Mouse (Mus musculus): ENCODE measurements at regions not wholly inside any gene's neighbourhood (a gene's known extent, or its start where the extent isn't known, plus 50 kb on each side); places are given as distances from the start of the nearest gene placed in this dataset.

DNA sequence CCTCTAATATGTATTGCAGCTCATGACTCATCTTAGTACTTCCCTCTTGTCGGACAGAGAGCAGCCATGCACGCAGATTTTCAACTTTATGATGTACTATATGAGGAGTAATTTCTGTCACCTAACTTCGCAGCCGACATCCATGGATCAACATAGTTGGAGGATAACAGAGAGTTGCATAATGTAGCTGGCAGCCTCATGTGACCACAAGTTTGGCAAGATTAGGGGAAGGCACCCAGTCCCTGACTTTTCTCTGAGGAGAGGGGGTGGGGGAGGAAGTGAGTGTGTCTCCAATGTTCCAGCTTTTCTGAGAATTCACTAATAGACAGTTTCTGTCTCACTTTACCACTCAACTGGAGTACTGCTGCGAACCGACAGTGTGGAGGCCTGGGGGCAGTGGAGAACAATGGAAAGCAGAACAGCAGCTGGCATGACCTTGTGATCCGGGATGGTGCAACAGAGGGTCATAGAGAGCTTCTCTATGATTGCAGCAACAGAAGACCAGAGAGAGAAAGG is 424.0 kb downstream of the Ptprc start:
- Histone ChIP-seq H3K27ac (replicated peaks; ENCODE audit: low read depth, low read length) (no peak overlapping the region), H3K27me3 (ENCODE audit: control insufficient read depth, insufficient read depth, low read length) (no peaks in the 10 kb centered on the region), H3K4me2 (ENCODE audit: low read depth, severe bottlenecking) (no peak overlapping the region), H3K4me3 (ENCODE audit: low read depth, low read length) (no peak overlapping the region), H3K9me3 (ENCODE audit: control insufficient read depth, low read length) (no peaks in the 10 kb centered on the region), H3K36me3 (ENCODE audit: control insufficient read depth, insufficient read depth, low read length) (no peaks in the 10 kb centered on the region), H3K9ac (ENCODE audit: low read length) (no peak overlapping the region), H3K4me1 (ENCODE audit: control insufficient read depth, insufficient read depth, low read length) (no peaks in the 10 kb centered on the region)
- WGBS = 88% methylated on average over 7 of the region's 7 CpGs
- no peak for ATAC-seq (ENCODE audit: insufficient number of reproducible peaks, low FRiP score, low TSS enrichment, low read depth)
- DNase-seq (ENCODE audit: low spot score) = no peak

DNA sequence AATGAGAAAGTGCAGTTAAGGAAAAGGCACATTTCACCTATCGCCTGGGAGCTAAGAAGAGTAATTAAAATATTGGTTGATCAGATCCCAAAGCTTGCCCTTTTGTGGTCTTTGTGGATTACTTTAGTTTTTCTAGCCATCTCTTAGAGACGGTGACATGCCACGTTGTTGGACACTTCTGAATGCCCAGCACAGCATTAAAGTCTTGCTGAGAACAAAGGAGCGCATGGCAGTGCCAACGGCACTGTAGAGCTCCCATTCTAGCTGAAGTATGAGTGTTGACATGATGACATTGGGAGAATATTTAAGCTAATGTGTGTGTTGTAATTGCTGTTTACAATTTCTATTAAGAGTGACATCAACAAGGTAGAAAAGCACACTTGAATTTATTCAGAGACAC is 424.6 kb downstream of the Ptprc start:
- Histone ChIP-seq H3K4me2 (ENCODE audit: low read depth, severe bottlenecking) (no peak overlapping the region), H3K27me3 (ENCODE audit: control insufficient read depth, insufficient read depth, low read length) (no peaks in the 10 kb centered on the region), H3K27ac (replicated peaks; ENCODE audit: low read depth, low read length) (no peak overlapping the region), H3K36me3 (ENCODE audit: control insufficient read depth, insufficient read depth, low read length) (no peaks in the 10 kb centered on the region), H3K9me3 (ENCODE audit: control insufficient read depth, low read length) (no peaks in the 10 kb centered on the region), H3K4me3 (ENCODE audit: low read depth, low read length) (no peak overlapping the region), H3K9ac (ENCODE audit: low read length) (no peak overlapping the region), H3K4me1 (ENCODE audit: control insufficient read depth, insufficient read depth, low read length) (no peaks in the 10 kb centered on the region)
- ATAC-seq (ENCODE audit: insufficient number of reproducible peaks, low FRiP score, low TSS enrichment, low read depth) (no peak), DNase-seq (ENCODE audit: low spot score) (no peak)
- WGBS = 88% methylated on average over 5 of the region's 5 CpGs

DNA sequence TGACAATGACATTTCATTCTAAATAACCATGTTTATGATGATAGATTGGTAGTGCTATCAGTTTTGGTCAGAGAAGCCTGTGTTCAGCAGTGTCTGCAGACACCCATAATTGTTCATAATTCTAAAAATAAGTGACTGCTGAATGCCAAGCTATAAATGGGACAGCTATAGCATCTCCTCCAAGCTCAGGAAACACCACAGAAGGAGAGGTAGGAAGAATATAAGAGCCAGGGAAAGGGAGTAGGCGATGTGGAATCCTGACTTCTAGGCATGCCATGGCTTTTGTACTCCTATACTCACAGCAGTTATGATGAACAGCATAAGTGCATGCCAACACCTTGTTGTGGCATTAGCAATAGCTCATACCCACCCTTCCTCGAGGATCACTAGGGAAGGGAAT is 429.4 kb downstream of the Ptprc start:
- H3K9me3 ChIP-seq (ENCODE audit: control insufficient read depth, low read length) = no peaks in the 10 kb centered on the region
- no peak overlapping the region for H3K9ac ChIP-seq (ENCODE audit: low read length)
- H3K27me3 ChIP-seq (ENCODE audit: control insufficient read depth, insufficient read depth, low read length) = no peaks in the 10 kb centered on the region
- no peaks in the 10 kb centered on the region for H3K36me3 ChIP-seq (ENCODE audit: control insufficient read depth, insufficient read depth, low read length)
- H3K27ac ChIP-seq (replicated peaks; ENCODE audit: low read depth, low read length) = no peak overlapping the region
- 86% methylated on average over 2 of the region's 2 CpGs for WGBS
- no peak overlapping the region for H3K4me3 ChIP-seq (ENCODE audit: low read depth, low read length)
- H3K4me2 ChIP-seq (ENCODE audit: low read depth, severe bottlenecking) = no peak overlapping the region
- ATAC-seq (ENCODE audit: insufficient number of reproducible peaks, low FRiP score, low TSS enrichment, low read depth) (no peak), DNase-seq (ENCODE audit: low spot score) (no peak)
- no peaks in the 10 kb centered on the region for H3K4me1 ChIP-seq (ENCODE audit: control insufficient read depth, insufficient read depth, low read length)

DNA sequence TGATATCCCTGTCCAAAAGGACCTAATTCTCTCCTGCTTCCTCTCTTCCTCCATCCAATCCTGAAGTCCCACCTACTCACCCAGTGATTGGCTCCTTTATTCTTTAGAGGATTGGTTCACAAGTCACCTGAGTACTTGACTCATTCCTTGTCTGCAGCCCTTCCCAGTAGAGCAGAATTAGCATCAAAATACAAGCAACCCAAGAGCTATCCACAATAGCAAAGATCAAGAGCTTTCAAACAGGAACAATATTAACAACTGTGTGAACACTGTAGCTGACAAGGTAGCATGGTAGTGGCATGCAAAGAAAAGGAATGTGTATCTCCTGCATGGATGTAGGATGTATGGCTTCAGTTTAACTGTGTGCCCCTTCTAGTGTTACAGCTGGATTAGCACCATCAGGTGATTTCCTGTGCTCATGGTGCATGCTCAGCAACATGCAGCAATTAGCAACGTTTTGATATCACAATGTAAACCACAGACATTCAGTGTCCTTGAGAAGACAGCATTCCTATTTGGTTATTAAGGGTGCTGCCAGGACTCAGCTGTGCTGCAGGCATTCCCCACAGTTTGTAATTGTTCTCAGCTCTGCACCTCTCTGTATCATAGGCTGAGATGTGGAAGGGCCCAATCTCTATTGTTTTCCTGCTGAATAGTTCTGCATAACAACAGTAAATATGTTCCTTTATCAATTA is 437.2 kb downstream of the Ptprc start:
- no peak overlapping the region for H3K9ac ChIP-seq (ENCODE audit: low read length)
- no peak for ATAC-seq (ENCODE audit: insufficient number of reproducible peaks, low FRiP score, low TSS enrichment, low read depth)
- no peak overlapping the region for H3K4me2 ChIP-seq (ENCODE audit: low read depth, severe bottlenecking)
- no peak for DNase-seq (ENCODE audit: low spot score)
- H3K4me1 ChIP-seq (ENCODE audit: control insufficient read depth, insufficient read depth, low read length) = no peaks in the 10 kb centered on the region
- WGBS = 25% methylated on average over 1 of the region's 1 CpGs
- H3K27ac ChIP-seq (replicated peaks; ENCODE audit: low read depth, low read length) = no peak overlapping the region
- no peaks in the 10 kb centered on the region for H3K9me3 ChIP-seq (ENCODE audit: control insufficient read depth, low read length)
- no peak overlapping the region for H3K4me3 ChIP-seq (ENCODE audit: low read depth, low read length)
- no peaks in the 10 kb centered on the region for H3K27me3 ChIP-seq (ENCODE audit: control insufficient read depth, insufficient read depth, low read length)
- H3K36me3 ChIP-seq (ENCODE audit: control insufficient read depth, insufficient read depth, low read length) = no peaks in the 10 kb centered on the region

DNA sequence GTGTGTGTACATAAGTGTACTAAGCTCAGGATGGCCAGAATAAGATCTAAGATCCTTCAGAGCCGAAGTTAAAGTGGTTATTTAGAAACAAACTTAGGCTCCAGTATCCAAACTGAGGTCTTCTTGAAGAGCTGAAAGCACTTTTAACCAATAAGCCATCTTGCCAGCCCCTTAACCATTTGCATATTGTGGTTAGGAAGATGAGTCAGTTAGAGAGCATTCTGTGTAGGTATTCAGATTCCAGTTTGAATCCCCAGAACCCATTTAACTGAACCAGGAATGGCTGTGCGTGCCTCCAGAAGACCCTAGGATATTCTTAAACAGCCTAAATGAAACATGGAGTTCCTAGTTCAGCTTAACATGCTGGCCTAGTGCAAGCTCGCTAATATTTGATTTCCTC is 471.6 kb downstream of the Ptprc start:
- ATAC-seq (ENCODE audit: insufficient number of reproducible peaks, low FRiP score, low TSS enrichment, low read depth) (no peak), DNase-seq (ENCODE audit: low spot score) (no peak)
- no peak overlapping the region for H3K4me3 ChIP-seq (ENCODE audit: low read depth, low read length)
- H3K4me2 ChIP-seq (ENCODE audit: low read depth, severe bottlenecking) = no peak overlapping the region
- H3K36me3 ChIP-seq (ENCODE audit: control insufficient read depth, insufficient read depth, low read length) = no peaks in the 10 kb centered on the region
- WGBS = 85% methylated on average over 3 of the region's 3 CpGs
- no peaks in the 10 kb centered on the region for H3K9me3 ChIP-seq (ENCODE audit: control insufficient read depth, low read length)
- H3K27me3 ChIP-seq (ENCODE audit: control insufficient read depth, insufficient read depth, low read length) = no peaks in the 10 kb centered on the region
- no peaks in the 10 kb centered on the region for H3K4me1 ChIP-seq (ENCODE audit: control insufficient read depth, insufficient read depth, low read length)
- H3K27ac ChIP-seq (replicated peaks; ENCODE audit: low read depth, low read length) = no peak overlapping the region
- H3K9ac ChIP-seq (ENCODE audit: low read length) = no peak overlapping the region

DNA sequence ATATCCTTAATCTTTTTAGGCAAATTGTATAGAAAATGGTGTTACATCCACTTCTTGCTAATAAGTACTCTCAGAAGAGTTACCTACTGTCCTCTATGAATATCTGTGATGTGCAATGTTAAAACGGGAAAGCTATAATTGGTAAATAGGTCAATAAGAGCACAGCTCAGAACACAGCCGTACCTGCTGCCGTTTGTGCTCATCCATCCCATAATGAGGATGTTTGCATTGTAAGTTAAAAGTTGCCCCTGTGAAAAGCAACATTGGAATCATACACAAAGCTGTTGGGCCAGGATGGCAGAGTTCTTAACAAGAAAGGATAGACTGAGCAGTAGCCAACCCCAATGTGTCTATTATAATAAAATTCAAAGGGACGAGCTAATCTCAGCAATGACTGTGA is 476.6 kb downstream of the Ptprc start:
- Histone ChIP-seq H3K4me3 (ENCODE audit: low read depth, low read length) (no peak overlapping the region), H3K36me3 (ENCODE audit: control insufficient read depth, insufficient read depth, low read length) (no peaks in the 10 kb centered on the region), H3K4me1 (ENCODE audit: control insufficient read depth, insufficient read depth, low read length) (no peaks in the 10 kb centered on the region), H3K9me3 (ENCODE audit: control insufficient read depth, low read length) (no peaks in the 10 kb centered on the region), H3K27ac (replicated peaks; ENCODE audit: low read depth, low read length) (no peak overlapping the region), H3K4me2 (ENCODE audit: low read depth, severe bottlenecking) (no peak overlapping the region), H3K27me3 (ENCODE audit: control insufficient read depth, insufficient read depth, low read length) (no peaks in the 10 kb centered on the region), H3K9ac (ENCODE audit: low read length) (no peak overlapping the region)
- 93% methylated on average over 4 of the region's 4 CpGs for WGBS
- ATAC-seq (ENCODE audit: insufficient number of reproducible peaks, low FRiP score, low TSS enrichment, low read depth) (no peak), DNase-seq (ENCODE audit: low spot score) (no peak)

DNA sequence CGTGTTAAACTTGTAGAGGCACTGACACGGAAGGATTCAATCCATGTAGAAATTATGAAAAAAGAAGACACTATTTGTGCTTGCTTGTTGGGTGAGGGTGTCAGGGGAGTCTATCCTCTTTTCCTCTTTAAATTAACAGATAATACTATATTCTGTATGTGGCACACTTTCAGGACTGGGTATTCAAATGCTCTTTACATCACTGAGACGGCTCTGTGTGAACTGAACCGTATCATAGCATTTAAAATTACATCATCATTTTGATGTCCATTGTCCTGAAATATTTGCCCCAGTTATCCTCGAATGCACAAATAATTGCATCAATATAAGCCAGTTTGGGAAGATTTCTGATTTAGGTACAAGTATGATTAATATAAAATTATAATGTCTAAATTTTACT is 478.2 kb downstream of the Ptprc start:
- H3K9ac ChIP-seq (ENCODE audit: low read length) = no peak overlapping the region
- H3K27ac ChIP-seq (replicated peaks; ENCODE audit: low read depth, low read length) = no peak overlapping the region
- 83% methylated on average over 5 of the region's 5 CpGs for WGBS
- ATAC-seq (ENCODE audit: insufficient number of reproducible peaks, low FRiP score, low TSS enrichment, low read depth) (no peak), DNase-seq (ENCODE audit: low spot score) (no peak)
- H3K9me3 ChIP-seq (ENCODE audit: control insufficient read depth, low read length) = no peaks in the 10 kb centered on the region
- no peaks in the 10 kb centered on the region for H3K27me3 ChIP-seq (ENCODE audit: control insufficient read depth, insufficient read depth, low read length)
- no peaks in the 10 kb centered on the region for H3K36me3 ChIP-seq (ENCODE audit: control insufficient read depth, insufficient read depth, low read length)
- no peaks in the 10 kb centered on the region for H3K4me1 ChIP-seq (ENCODE audit: control insufficient read depth, insufficient read depth, low read length)
- H3K4me2 ChIP-seq (ENCODE audit: low read depth, severe bottlenecking) = no peak overlapping the region
- no peak overlapping the region for H3K4me3 ChIP-seq (ENCODE audit: low read depth, low read length)

DNA sequence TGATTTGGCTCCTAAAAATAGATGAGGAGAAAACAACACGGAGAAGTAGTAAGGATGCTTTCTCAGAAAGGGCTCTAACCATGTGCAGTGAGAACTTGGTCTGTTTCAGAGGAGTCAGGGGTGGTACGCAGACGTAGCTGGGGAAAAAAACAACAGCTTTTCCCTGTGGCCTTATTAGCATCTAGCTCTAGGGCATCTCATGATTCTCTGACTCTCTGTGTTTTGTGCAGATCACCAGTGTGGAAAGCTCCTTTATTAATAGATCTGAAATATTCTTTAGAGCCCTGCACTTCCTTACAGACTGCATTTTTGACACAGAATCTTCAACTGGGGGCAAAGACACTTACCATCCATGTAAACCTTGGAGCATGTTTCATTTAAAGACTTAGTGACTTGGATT is 478.7 kb downstream of the Ptprc start:
- Histone ChIP-seq H3K27ac (replicated peaks; ENCODE audit: low read depth, low read length) (no peak overlapping the region), H3K4me2 (ENCODE audit: low read depth, severe bottlenecking) (no peak overlapping the region), H3K9ac (ENCODE audit: low read length) (no peak overlapping the region), H3K4me1 (ENCODE audit: control insufficient read depth, insufficient read depth, low read length) (no peaks in the 10 kb centered on the region), H3K36me3 (ENCODE audit: control insufficient read depth, insufficient read depth, low read length) (no peaks in the 10 kb centered on the region), H3K27me3 (ENCODE audit: control insufficient read depth, insufficient read depth, low read length) (no peaks in the 10 kb centered on the region), H3K9me3 (ENCODE audit: control insufficient read depth, low read length) (no peaks in the 10 kb centered on the region), H3K4me3 (ENCODE audit: low read depth, low read length) (no peak overlapping the region)
- WGBS = 60% methylated on average over 3 of the region's 3 CpGs
- DNase-seq (ENCODE audit: low spot score) (no peak), ATAC-seq (ENCODE audit: insufficient number of reproducible peaks, low FRiP score, low TSS enrichment, low read depth) (no peak)

DNA sequence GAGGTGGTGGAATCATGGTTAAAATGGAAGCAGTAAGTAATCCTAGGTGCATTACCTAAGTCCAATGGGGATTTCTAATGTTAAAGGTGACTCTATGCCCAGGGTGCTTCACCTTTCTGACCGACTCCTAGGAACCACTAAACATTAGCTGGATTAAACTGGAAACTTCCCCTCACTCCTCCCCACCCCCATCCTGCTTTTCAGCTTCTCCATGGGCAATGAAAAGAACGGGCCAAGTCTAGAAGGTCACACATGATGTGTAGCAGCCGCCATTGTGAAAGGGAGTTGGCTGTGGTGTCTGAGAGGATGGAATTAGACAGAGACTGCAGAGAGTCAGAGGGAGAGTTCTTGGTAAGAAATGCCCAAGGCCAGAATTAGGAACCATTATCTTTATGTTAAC is 479.8 kb downstream of the Ptprc start:
- ATAC-seq (ENCODE audit: insufficient number of reproducible peaks, low FRiP score, low TSS enrichment, low read depth) (no peak), DNase-seq (ENCODE audit: low spot score) (no peak)
- Histone ChIP-seq H3K4me1 (ENCODE audit: control insufficient read depth, insufficient read depth, low read length) (no peaks in the 10 kb centered on the region), H3K9ac (ENCODE audit: low read length) (no peak overlapping the region), H3K4me3 (ENCODE audit: low read depth, low read length) (no peak overlapping the region), H3K36me3 (ENCODE audit: control insufficient read depth, insufficient read depth, low read length) (no peaks in the 10 kb centered on the region), H3K27ac (replicated peaks; ENCODE audit: low read depth, low read length) (no peak overlapping the region), H3K27me3 (ENCODE audit: control insufficient read depth, insufficient read depth, low read length) (no peaks in the 10 kb centered on the region), H3K4me2 (ENCODE audit: low read depth, severe bottlenecking) (no peak overlapping the region), H3K9me3 (ENCODE audit: control insufficient read depth, low read length) (no peaks in the 10 kb centered on the region)
- WGBS = 84% methylated on average over 3 of the region's 3 CpGs
